Mouse (Mus musculus) olfactory bulb, adult 2 months (tissue): ENCODE measurements around the gene Rps27.

Experiments used
- CTCF ChIP-seq: fragments of 200-500 bp; IDR thresholded peaks from 2 replicates; pipeline ENCODE4 v1.5.1; 2012; ENCODE audit warnings: low read depth, mild to moderate bottlenecking, low read length, moderate library complexity; ENCODE audit not compliant: insufficient read depth
- POLR2A ChIP-seq: fragments of 200-500 bp; IDR thresholded peaks from 2 replicates; pipeline ENCODE4 v1.6.1; 2012; ENCODE audit warnings: mild to moderate bottlenecking, low read depth, low read length, moderate library complexity; ENCODE audit not compliant: insufficient read depth

DNA sequence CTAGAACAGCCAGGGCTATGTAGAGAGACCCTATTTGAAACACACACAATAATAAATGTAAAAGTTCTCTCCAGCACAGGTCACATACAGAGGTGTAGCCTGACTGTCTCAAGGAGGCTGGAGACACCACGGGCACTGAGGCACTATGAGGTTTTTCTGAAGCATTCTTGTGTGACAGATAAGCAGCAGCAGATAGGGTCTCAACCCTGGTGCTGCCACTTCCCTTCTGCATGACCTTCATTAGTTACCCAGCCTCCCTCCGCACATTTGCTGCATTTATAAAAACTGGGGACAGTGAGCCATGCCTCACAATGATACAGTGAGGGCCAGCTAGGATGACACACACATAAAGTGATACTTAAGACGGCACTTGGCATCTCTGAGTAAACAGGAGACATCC lies 9.5 kb upstream of the Rps27 start:
- no peak for TF ChIP-seq CTCF
- TF ChIP-seq POLR2A: no peak
